Mouse (Mus musculus) cerebral cortex, adult 2 months (tissue): Measurements from ENCODE around the gene Lhx1.

ENCODE experiments used
- WGBS: fragments of 180-500 bp; shearing (Covaris S2); methylation state at CpG from one replicate; pipeline ENCODE4 v1.1.7; 2018; 5-methylcytosine and 5-hydroxymethylcytosine counted together

The Lhx1 gene

GRCm38 (mm10) chr11:84526976-84527860 lies 1.9 kb upstream of the Lhx1 start:
- 5% methylated on average over 29 of the region's 29 CpGs for WGBS

GRCm38 (mm10) chr11:84526451-84526850 lies 1.1 kb upstream of the Lhx1 start:
- WGBS = 3% methylated on average over 10 of the region's 10 CpGs

- WGBS = 2% methylated on average over 48 of the region's 48 CpGs
Observed at GRCm38 (mm10) chr11:84524511-84525270, 644 bp downstream of the Lhx1 start.

- WGBS = 3% methylated on average over 35 of the region's 35 CpGs
Observed at GRCm38 (mm10) chr11:84523841-84524510, 1.4 kb downstream of the Lhx1 start.

- 3% methylated on average over 16 of the region's 16 CpGs for WGBS
Observed at GRCm38 (mm10) chr11:84523321-84523831, 2.0 kb downstream of the Lhx1 start.

- 2% methylated on average over 40 of the region's 40 CpGs for WGBS
Observed at GRCm38 (mm10) chr11:84522577-84523320, 2.6 kb downstream of the Lhx1 start.

- 6% methylated on average over 24 of the region's 24 CpGs for WGBS
Observed at GRCm38 (mm10) chr11:84521751-84522299, 3.5 kb downstream of the Lhx1 start.

- WGBS = 11% methylated on average over 3 of the region's 3 CpGs
Observed at GRCm38 (mm10) chr11:84521071-84521390, 4.3 kb downstream of the Lhx1 start.

- 4% methylated on average over 31 of the region's 31 CpGs for WGBS
Observed at GRCm38 (mm10) chr11:84520269-84521070, 4.9 kb downstream of the Lhx1 start.

- 4% methylated on average over 34 of the region's 34 CpGs for WGBS
Observed at GRCm38 (mm10) chr11:84519576-84520268, 5.6 kb downstream of the Lhx1 start.

GRCm38 (mm10) chr11:84519036-84519435 lies 6.3 kb downstream of the Lhx1 start:
- WGBS = 13% methylated on average over 12 of the region's 12 CpGs

GRCm38 (mm10) chr11:84518261-84518660 lies 7.1 kb downstream of the Lhx1 start:
- 27% methylated on average over 5 of the region's 5 CpGs for WGBS

- 21% methylated on average over 2 of the region's 2 CpGs for WGBS
Observed at GRCm38 (mm10) chr11:84517431-84517830, 7.9 kb downstream of the Lhx1 start.

GRCm38 (mm10) chr11:84516501-84517240 lies 8.7 kb downstream of the Lhx1 start:
- 13% methylated on average over 14 of the region's 14 CpGs for WGBS

- under 1% methylated on average over 80 of the region's 80 CpGs for WGBS
Observed at GRCm38 (mm10) chr11:84513171-84514116, 11.9 kb downstream of the Lhx1 start, which contains the start of gene Aatf. Gene Aatf (minus strand): TSS chr11:84513522.

GRCm38 (mm10) chr11:84512031-84512430 lies 13.3 kb downstream of the Lhx1 start:
- 55% methylated on average over 1 of the region's 1 CpGs for WGBS

GRCm38 (mm10) chr11:84504296-84504695 lies 21.0 kb downstream of the Lhx1 start:
- WGBS = 97% methylated on average over 1 of the region's 1 CpGs

- WGBS = 78% methylated on average over 2 of the region's 2 CpGs
Observed at GRCm38 (mm10) chr11:84497944-84498343, 27.4 kb downstream of the Lhx1 start.
